Mouse (Mus musculus): ENCODE data around the gene Gba2. TPM values are rescaled to one million over a fixed set of nuclear protein-coding genes. Genes with fewer than 3 reads are reported as not detected.
"Not testable (repeated sequence)": the region's sequence is repeated elsewhere in the genome, so short reads cannot be mapped to it uniquely, and the experiment has no call there.

Gba2 gene
- polyA plus RNA-seq, 1 experiment from 2014 or later: 17.7 TPM

- peak; percentile 70 for ATAC-seq (ENCODE audit: low read depth)
- WGBS (ENCODE audit: insufficient replicate concordance): 40% methylated on average over 7 of the region's 7 CpGs
- no peaks in the 10 kb centered on the region for H3K27me3 ChIP-seq (ENCODE audit: control insufficient read depth, insufficient read depth, low read depth, low read length)
- H3K4me3 ChIP-seq (ENCODE audit: low read depth, low read length): no peak overlapping the region
- H3K4me1 ChIP-seq (ENCODE audit: control insufficient read depth, low read depth, low read length): peaks cover 39% of the 10 kb centered on the region
- H3K4me2 ChIP-seq (ENCODE audit: low read depth, low read length): peak overlapping the region; percentile 49
- H3K9ac ChIP-seq (ENCODE audit: low read depth, low read length): peak overlapping the region; percentile 46
- H3K36me3 ChIP-seq (ENCODE audit: control insufficient read depth, insufficient read depth): no peaks in the 10 kb centered on the region
- H3K9me3 ChIP-seq (replicated peaks; ENCODE audit: control insufficient read depth, low read length): no peaks in the 10 kb centered on the region
- H3K27ac ChIP-seq (ENCODE audit: low read length): peak overlapping the region; percentile 93
Observed at GRCm38 (mm10) chr4:43598650-43599380, 20.1 kb upstream of the Gba2 start.

- no peaks in the 10 kb centered on the region for H3K27me3 ChIP-seq (ENCODE audit: control insufficient read depth, insufficient read depth, low read depth, low read length)
- no peaks in the 10 kb centered on the region for H3K9me3 ChIP-seq (replicated peaks; ENCODE audit: control insufficient read depth, low read length)
- H3K9ac ChIP-seq (ENCODE audit: low read depth, low read length): peak overlapping the region; percentile 46
- peak overlapping the region; percentile 49 for H3K4me2 ChIP-seq (ENCODE audit: low read depth, low read length)
- no peak overlapping the region for H3K4me3 ChIP-seq (ENCODE audit: low read depth, low read length)
- H3K36me3 ChIP-seq (ENCODE audit: control insufficient read depth, insufficient read depth): no peaks in the 10 kb centered on the region
- H3K4me1 ChIP-seq (ENCODE audit: control insufficient read depth, low read depth, low read length): peaks cover 39% of the 10 kb centered on the region
- H3K27ac ChIP-seq (ENCODE audit: low read length): peak overlapping the region; percentile 93
- 23% methylated on average over 4 of the region's 4 CpGs for WGBS (ENCODE audit: insufficient replicate concordance)
- ATAC-seq (ENCODE audit: low read depth): peak; percentile 97
Observed at GRCm38 (mm10) chr4:43598200-43598599, 19.5 kb upstream of the Gba2 start.

DNA sequence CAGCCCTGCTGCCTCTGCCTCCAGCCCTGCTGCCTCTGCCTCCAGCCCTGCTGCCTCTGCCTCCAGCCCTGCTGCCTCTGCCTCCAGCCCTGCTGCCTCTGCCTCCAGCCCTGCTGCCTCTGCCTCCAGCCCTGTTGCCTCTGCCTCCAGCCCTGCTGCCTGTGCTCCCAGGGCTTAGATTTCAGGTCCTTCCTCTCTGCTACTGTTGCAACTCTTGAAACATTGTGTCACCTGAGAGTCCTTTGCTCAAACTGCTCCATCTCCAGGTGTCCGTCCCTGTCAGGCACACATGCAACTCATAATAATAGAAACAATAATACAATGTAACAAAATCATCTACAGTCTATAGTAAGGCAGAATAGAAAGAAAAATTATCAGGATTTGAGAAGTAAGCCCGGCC lies 17.9 kb upstream of the Gba2 start:
- not testable (repeated sequence) for H3K27ac ChIP-seq (ENCODE audit: low read length); H3K9ac ChIP-seq (ENCODE audit: low read depth, low read length)
- WGBS (ENCODE audit: insufficient replicate concordance): 78% methylated on average over 2 of the region's 2 CpGs

DNA sequence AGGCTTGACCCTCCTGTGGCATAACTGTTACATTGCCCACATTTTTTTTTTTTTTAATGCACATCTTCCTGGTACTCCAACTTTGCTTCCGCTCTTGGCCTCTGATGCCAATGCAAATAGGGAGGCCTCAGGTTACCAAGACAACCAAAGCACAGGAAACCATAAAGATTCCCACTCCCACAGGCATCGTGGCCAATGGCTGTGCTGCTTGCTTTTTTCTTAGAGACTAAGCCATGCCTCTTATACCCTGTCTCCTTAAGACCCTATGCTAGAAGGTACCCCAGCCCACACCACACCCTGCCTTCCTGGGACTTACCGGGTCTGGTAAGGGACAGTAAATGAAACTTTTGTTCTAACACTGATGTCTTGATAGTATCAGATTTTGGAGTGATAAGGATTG lies 14.8 kb upstream of the Gba2 start:
- no peak for ATAC-seq (ENCODE audit: low read depth)
- Histone ChIP-seq H3K27ac (ENCODE audit: low read length) (no peak overlapping the region), H3K4me3 (ENCODE audit: low read depth, low read length) (no peak overlapping the region), H3K4me2 (ENCODE audit: low read depth, low read length) (no peak overlapping the region), H3K4me1 (ENCODE audit: control insufficient read depth, low read depth, low read length) (peaks cover 14% of the 10 kb centered on the region), H3K9me3 (replicated peaks; ENCODE audit: control insufficient read depth, low read length) (no peaks in the 10 kb centered on the region), H3K27me3 (ENCODE audit: control insufficient read depth, insufficient read depth, low read depth, low read length) (no peaks in the 10 kb centered on the region), H3K9ac (ENCODE audit: low read depth, low read length) (no peak overlapping the region), H3K36me3 (ENCODE audit: control insufficient read depth, insufficient read depth) (no peaks in the 10 kb centered on the region)
- WGBS (ENCODE audit: insufficient replicate concordance): 57% methylated on average over 3 of the region's 3 CpGs

More for the DNA sequence above, 17.9 kb upstream of the Gba2 start:
- H3K4me3 ChIP-seq (ENCODE audit: low read depth, low read length); ATAC-seq (ENCODE audit: low read depth); H3K9me3 ChIP-seq (replicated peaks; ENCODE audit: control insufficient read depth, low read length); H3K4me2 ChIP-seq (ENCODE audit: low read depth, low read length); H3K27me3 ChIP-seq (ENCODE audit: control insufficient read depth, insufficient read depth, low read depth, low read length); H3K36me3 ChIP-seq (ENCODE audit: control insufficient read depth, insufficient read depth): not testable (repeated sequence)
- peaks cover 39% of the 10 kb centered on the region for H3K4me1 ChIP-seq (ENCODE audit: control insufficient read depth, low read depth, low read length)

GRCm38 (mm10) chr4:43591961-43592360 lies 13.3 kb upstream of the Gba2 start:
- no peaks in the 10 kb centered on the region for H3K9me3 ChIP-seq (replicated peaks; ENCODE audit: control insufficient read depth, low read length)
- no peaks in the 10 kb centered on the region for H3K27me3 ChIP-seq (ENCODE audit: control insufficient read depth, insufficient read depth, low read depth, low read length)
- ATAC-seq (ENCODE audit: low read depth): no peak
- no peak overlapping the region for H3K4me2 ChIP-seq (ENCODE audit: low read depth, low read length)
- WGBS (ENCODE audit: insufficient replicate concordance): 61% methylated on average over 3 of the region's 3 CpGs
- no peak overlapping the region for H3K4me3 ChIP-seq (ENCODE audit: low read depth, low read length)
- H3K9ac ChIP-seq (ENCODE audit: low read depth, low read length): no peak overlapping the region
- peaks cover 11% of the 10 kb centered on the region for H3K4me1 ChIP-seq (ENCODE audit: control insufficient read depth, low read depth, low read length)
- H3K36me3 ChIP-seq (ENCODE audit: control insufficient read depth, insufficient read depth): no peaks in the 10 kb centered on the region
- H3K27ac ChIP-seq (ENCODE audit: low read length): no peak overlapping the region

DNA sequence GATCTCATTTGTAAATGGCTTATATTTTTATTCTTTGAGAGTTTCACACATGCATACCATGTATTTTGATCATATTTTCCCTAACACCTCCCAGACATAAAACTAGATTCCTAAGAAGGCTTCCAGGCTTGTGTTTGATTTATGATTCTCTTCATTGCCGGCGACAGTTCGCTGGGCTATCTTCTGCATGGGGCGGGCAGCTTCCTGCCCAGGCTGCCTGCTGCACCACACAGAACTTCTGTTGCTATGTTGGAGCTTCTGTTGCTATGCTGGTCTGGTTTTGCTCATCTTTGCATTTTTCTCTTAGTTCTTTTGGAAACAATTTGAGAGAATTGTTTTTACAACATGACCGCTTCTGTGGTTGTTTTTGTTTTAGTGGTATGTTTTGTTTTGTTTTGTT lies 12.9 kb upstream of the Gba2 start:
- peaks cover 11% of the 10 kb centered on the region for H3K4me1 ChIP-seq (ENCODE audit: control insufficient read depth, low read depth, low read length)
- 29% methylated on average over 5 of the region's 5 CpGs for WGBS (ENCODE audit: insufficient replicate concordance)
- no peak overlapping the region for H3K4me3 ChIP-seq (ENCODE audit: low read depth, low read length)
- H3K9ac ChIP-seq (ENCODE audit: low read depth, low read length): no peak overlapping the region
- ATAC-seq (ENCODE audit: low read depth): no peak
- H3K27me3 ChIP-seq (ENCODE audit: control insufficient read depth, insufficient read depth, low read depth, low read length): no peaks in the 10 kb centered on the region
- no peaks in the 10 kb centered on the region for H3K9me3 ChIP-seq (replicated peaks; ENCODE audit: control insufficient read depth, low read length)
- H3K4me2 ChIP-seq (ENCODE audit: low read depth, low read length): no peak overlapping the region
- no peaks in the 10 kb centered on the region for H3K36me3 ChIP-seq (ENCODE audit: control insufficient read depth, insufficient read depth)
- no peak overlapping the region for H3K27ac ChIP-seq (ENCODE audit: low read length)

- peaks cover 11% of the 10 kb centered on the region for H3K4me1 ChIP-seq (ENCODE audit: control insufficient read depth, low read depth, low read length)
- 18% methylated on average over 7 of the region's 7 CpGs for WGBS (ENCODE audit: insufficient replicate concordance)
- H3K9ac ChIP-seq (ENCODE audit: low read depth, low read length): no peak overlapping the region
- H3K4me3 ChIP-seq (ENCODE audit: low read depth, low read length): no peak overlapping the region
- peaks cover 13% of the 10 kb centered on the region for H3K36me3 ChIP-seq (ENCODE audit: control insufficient read depth, insufficient read depth)
- H3K27me3 ChIP-seq (ENCODE audit: control insufficient read depth, insufficient read depth, low read depth, low read length): no peaks in the 10 kb centered on the region
- no peaks in the 10 kb centered on the region for H3K9me3 ChIP-seq (replicated peaks; ENCODE audit: control insufficient read depth, low read length)
- H3K4me2 ChIP-seq (ENCODE audit: low read depth, low read length): peak overlapping the region; percentile 21; the same call in 1 of the 2 replicates
- ATAC-seq (ENCODE audit: low read depth): peak; percentile 43; the same call in 1 of the 2 replicates
- H3K27ac ChIP-seq (ENCODE audit: low read length): no peak overlapping the region
Observed at GRCm38 (mm10) chr4:43587681-43588080, 9.0 kb upstream of the Gba2 start.

DNA sequence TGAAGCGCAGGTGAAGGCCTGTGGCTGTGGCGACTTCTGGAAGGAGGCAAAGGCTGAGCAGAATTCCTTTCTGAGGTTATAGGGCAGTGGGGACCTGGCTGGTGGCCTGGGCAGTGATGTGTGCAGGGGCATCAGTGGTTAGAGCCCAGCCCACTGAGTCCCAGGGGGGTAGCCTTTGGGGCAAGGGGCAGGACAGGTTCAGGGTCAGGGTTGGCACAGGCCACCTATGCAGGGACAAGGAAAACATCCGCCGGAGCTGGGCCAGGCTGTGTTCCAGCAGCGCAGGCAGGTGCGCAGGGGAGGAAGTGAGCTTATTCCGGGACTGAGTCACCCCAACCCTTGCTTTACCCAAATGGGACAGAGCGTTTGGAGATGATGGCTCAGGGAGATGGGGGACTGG lies 7.7 kb upstream of the Gba2 start:
- H3K9ac ChIP-seq (ENCODE audit: low read depth, low read length): no peak overlapping the region
- no peak overlapping the region for H3K27ac ChIP-seq (ENCODE audit: low read length)
- peaks cover 11% of the 10 kb centered on the region for H3K4me1 ChIP-seq (ENCODE audit: control insufficient read depth, low read depth, low read length)
- ATAC-seq (ENCODE audit: low read depth): no peak
- 74% methylated on average over 8 of the region's 8 CpGs for WGBS (ENCODE audit: insufficient replicate concordance)
- H3K27me3 ChIP-seq (ENCODE audit: control insufficient read depth, insufficient read depth, low read depth, low read length): no peaks in the 10 kb centered on the region
- H3K4me3 ChIP-seq (ENCODE audit: low read depth, low read length): no peak overlapping the region
- H3K36me3 ChIP-seq (ENCODE audit: control insufficient read depth, insufficient read depth): peaks cover 24% of the 10 kb centered on the region
- no peak overlapping the region for H3K4me2 ChIP-seq (ENCODE audit: low read depth, low read length)
- no peaks in the 10 kb centered on the region for H3K9me3 ChIP-seq (replicated peaks; ENCODE audit: control insufficient read depth, low read length)

- peaks cover 32% of the 10 kb centered on the region for H3K36me3 ChIP-seq (ENCODE audit: control insufficient read depth, insufficient read depth)
- ATAC-seq (ENCODE audit: low read depth): no peak
- H3K9ac ChIP-seq (ENCODE audit: low read depth, low read length): no peak overlapping the region
- 66% methylated on average over 10 of the region's 10 CpGs for WGBS (ENCODE audit: insufficient replicate concordance)
- no peaks in the 10 kb centered on the region for H3K9me3 ChIP-seq (replicated peaks; ENCODE audit: control insufficient read depth, low read length)
- H3K27ac ChIP-seq (ENCODE audit: low read length): no peak overlapping the region
- H3K27me3 ChIP-seq (ENCODE audit: control insufficient read depth, insufficient read depth, low read depth, low read length): no peaks in the 10 kb centered on the region
- H3K4me2 ChIP-seq (ENCODE audit: low read depth, low read length): no peak overlapping the region
- H3K4me3 ChIP-seq (ENCODE audit: low read depth, low read length): no peak overlapping the region
- H3K4me1 ChIP-seq (ENCODE audit: control insufficient read depth, low read depth, low read length): peaks cover 11% of the 10 kb centered on the region
Observed at GRCm38 (mm10) chr4:43585682-43586081, 7.0 kb upstream of the Gba2 start.

Data from liver, embryonic 16.5 days (tissue).